Mouse (Mus musculus) heart, adult 2 months (tissue): Measurements from ENCODE around the gene Chchd5.

ENCODE experiments used
- CTCF ChIP-seq: fragments of 200-600 bp; IDR thresholded peaks from 2 replicates; pipeline ENCODE4 v1.8.1; 2022; ENCODE audit warnings: antibody characterized with exemption, mild to moderate bottlenecking, moderate library complexity
- EP300 ChIP-seq: fragments of 200-500 bp; IDR thresholded peaks from 2 replicates; pipeline ENCODE4 v1.6.1; 2011; ENCODE audit warnings: low read depth, low read length, control low read depth; ENCODE audit not compliant: insufficient read depth
- POLR2A ChIP-seq: fragments of 200-500 bp; IDR thresholded peaks from 2 replicates; pipeline ENCODE4 v1.6.1; 2011; ENCODE audit warnings: mild to moderate bottlenecking, low read depth, low read length, control low read depth; ENCODE audit not compliant: insufficient read depth

DNA sequence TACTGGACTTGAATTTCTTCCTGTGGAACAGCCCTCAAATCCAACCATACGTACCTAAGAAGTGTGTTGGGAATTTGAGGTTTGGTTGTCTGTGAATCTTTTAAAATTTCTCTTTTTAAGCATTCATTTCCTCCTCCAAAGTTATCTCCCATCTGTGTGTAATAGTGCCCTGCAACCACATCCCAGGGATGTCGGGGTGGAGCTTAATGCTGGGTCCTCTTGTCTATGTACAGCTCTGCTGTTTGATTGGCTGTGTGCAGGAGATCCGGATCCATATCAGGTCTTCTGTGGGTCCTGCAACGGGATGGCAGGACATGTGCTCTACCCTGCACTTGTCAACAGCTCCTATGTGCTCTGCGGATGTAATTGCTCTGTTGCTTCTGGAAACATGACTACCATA is 35.3 kb downstream of the Chchd5 start:
- no peak for TF ChIP-seq CTCF
- no peak for TF ChIP-seq EP300
- TF ChIP-seq POLR2A, result no peak
